Mouse (Mus musculus) midbrain, embryonic 10.5 days (tissue): ENCODE results near the gene Col11a2. TPM values are rescaled to one million over a fixed set of nuclear protein-coding genes. Genes with fewer than 3 reads are reported as not detected.

Experiments used
- DNase-seq: peaks from one replicate; pipeline ENCODE4 v3.0.0-alpha.2; 2017; ENCODE audit warnings: low spot score
- H3K27ac ChIP-seq: fragments of 300-500 bp; sonication (generic); replicated peaks from 2 replicates; pipeline ENCODE4 v1.5.1; 2016; ENCODE audit warnings: mild to moderate bottlenecking
- H3K27me3 ChIP-seq: fragments of 300-500 bp; sonication (generic); 2 replicates; pipeline ENCODE4 v1.6.1; 2016; ENCODE audit warnings: low read depth, mild to moderate bottlenecking; ENCODE audit not compliant: poor library complexity, severe bottlenecking
- H3K36me3 ChIP-seq: fragments of 300-500 bp; sonication (generic); 2 replicates; pipeline ENCODE4 v1.6.1; 2016; ENCODE audit warnings: mild to moderate bottlenecking, moderate library complexity
- H3K4me1 ChIP-seq: fragments of 300-500 bp; sonication (generic); 2 replicates; pipeline ENCODE4 v1.6.1; 2016
- H3K4me3 ChIP-seq: fragments of 300-500 bp; sonication (generic); 2 replicates; pipeline ENCODE4 v1.5.1; 2016; ENCODE audit warnings: mild to moderate bottlenecking, moderate library complexity
- H3K9me3 ChIP-seq: fragments of 300-500 bp; sonication (generic); replicated peaks from 2 replicates; pipeline ENCODE4 v1.6.1; 2016; ENCODE audit warnings: mild to moderate bottlenecking
- WGBS: fragments of 180-500 bp; shearing (Covaris S2); methylation state at CpG from one replicate; pipeline ENCODE4 v1.1.7; 2016; 5-methylcytosine and 5-hydroxymethylcytosine counted together
- polyA plus RNA-seq: library from polyadenylated mRNA; unstranded; fragments of >200 nt; fragmentation: Nextera tagmentation; extraction: Ambion mirVana; gene quantifications from 2 replicates; pipeline ENCODE4 v1.2.1, GENCODE M21; 2016

Gene Col11a2
- polyA plus RNA-seq, 1 experiment from 2014 or later = 1.1 TPM

DNA sequence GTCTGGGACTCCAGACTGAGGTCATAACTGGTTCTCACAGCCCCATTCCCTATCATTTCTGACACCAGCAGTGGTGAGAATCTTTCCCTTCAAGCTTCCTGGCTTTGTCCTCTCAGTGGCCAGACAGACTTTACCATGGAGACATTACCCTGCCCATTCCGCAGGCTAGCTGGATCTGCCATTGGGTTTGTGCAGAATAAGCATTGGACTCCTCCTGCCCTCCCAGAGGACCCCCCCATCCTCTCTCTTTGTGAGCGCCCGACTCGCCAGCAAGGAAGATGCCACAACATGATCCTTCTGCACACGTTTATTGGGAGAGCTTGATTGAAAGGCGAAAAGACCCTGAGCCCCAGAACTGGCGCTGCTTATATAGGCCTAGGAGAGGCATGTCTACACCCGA, 25.8 kb upstream of the Col11a2 start:
- Histone ChIP-seq H3K4me1 (no peaks in the 10 kb centered on the region), H3K27ac (no peak overlapping the region), H3K9me3 (peaks cover 25% of the 10 kb centered on the region), H3K4me3 (no peak overlapping the region), H3K36me3 (peaks cover 53% of the 10 kb centered on the region), H3K27me3 (no peaks in the 10 kb centered on the region)
- DNase-seq = no peak
- 97% methylated on average over 8 of the region's 8 CpGs for WGBS

DNA sequence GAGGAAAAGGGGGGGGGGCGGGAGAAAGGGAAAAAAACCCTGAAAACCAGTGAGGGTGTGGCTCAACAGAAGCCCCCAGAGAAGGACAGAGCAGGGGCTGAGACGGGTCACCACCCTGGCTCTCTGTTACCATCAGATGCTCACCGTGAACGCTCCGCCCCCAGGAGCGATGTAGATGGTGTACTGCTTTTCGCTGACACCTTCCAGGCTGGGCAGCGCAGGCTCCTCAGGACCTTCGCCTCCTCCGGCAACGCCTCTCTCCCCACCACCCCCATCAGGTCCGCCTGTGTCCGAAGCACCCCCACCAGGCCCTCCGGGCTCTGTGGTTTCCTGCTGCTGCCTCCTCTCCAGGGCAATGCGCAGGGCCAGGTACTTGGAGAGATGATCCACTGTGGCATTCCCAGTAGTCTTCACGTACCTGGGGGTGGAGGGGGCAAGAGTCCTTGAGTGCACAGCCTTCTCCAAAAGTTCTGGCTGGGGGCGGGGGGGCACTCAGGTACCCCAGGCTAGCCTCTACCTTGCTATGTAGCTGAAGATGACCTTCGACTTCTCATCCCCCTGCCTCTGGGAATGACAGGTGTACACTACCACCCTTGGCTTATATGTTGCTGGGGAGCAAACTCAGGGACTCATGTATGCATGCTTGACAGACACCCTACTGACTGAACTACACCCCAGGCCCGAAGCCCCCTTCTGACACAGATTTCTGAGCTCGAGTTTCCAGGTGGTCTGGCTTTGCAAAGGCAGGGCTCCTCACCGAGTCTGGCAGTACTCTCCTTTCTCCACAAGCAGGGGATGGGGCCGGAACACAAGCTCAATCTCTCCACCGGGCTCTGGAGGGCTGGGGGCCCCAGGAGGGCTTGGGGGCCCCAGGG, 17.5 kb upstream of the Col11a2 start:
- H3K4me1 ChIP-seq = peaks cover 38% of the 10 kb centered on the region
- peaks cover 68% of the 10 kb centered on the region for H3K36me3 ChIP-seq
- H3K4me3 ChIP-seq = peak overlapping the region; percentile 99
- WGBS = 94% methylated on average over 23 of the region's 23 CpGs
- no peaks in the 10 kb centered on the region for H3K27me3 ChIP-seq
- no peak for DNase-seq
- H3K9me3 ChIP-seq = peaks cover 48% of the 10 kb centered on the region
- H3K27ac ChIP-seq = peak overlapping the region; percentile 100

DNA sequence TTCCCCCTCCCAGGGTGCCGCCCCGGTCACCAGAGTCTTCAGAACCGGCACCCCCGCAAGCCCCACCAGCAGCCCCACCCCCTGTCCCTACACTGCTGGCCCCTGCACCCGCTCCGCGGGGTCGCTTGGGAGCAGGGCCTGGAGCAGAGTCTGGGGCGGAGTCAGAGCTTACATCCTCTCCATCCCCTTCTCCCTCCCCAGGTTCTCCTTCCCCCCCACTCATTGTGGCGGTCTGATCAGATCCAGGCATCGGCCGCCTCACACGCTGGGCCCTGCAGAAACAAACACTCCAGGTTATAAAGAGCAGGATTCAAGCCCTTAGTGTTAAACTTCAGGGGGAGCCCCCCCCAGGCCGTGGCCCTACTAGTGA, 16.8 kb upstream of the Col11a2 start:
- H3K27me3 ChIP-seq = no peaks in the 10 kb centered on the region
- no peak for DNase-seq
- 95% methylated on average over 14 of the region's 14 CpGs for WGBS
- peaks cover 45% of the 10 kb centered on the region for H3K9me3 ChIP-seq
- H3K36me3 ChIP-seq = peaks cover 63% of the 10 kb centered on the region
- peak overlapping the region; percentile 100 for H3K27ac ChIP-seq
- H3K4me3 ChIP-seq = peak overlapping the region; percentile 99
- peaks cover 45% of the 10 kb centered on the region for H3K4me1 ChIP-seq

- Histone ChIP-seq H3K36me3 (peaks cover 60% of the 10 kb centered on the region), H3K27me3 (no peaks in the 10 kb centered on the region), H3K9me3 (peaks cover 45% of the 10 kb centered on the region), H3K4me3 (peak overlapping the region; percentile 99), H3K27ac (peak overlapping the region; percentile 100), H3K4me1 (peaks cover 50% of the 10 kb centered on the region)
- 97% methylated on average over 20 of the region's 20 CpGs for WGBS
- no peak for DNase-seq
These were observed 16.2 kb upstream of the Col11a2 start for GRCm38 (mm10) chr17:34022987-34023386.

GRCm38 (mm10) chr17:34023678-34024077, 15.6 kb upstream of the Col11a2 start:
- DNase-seq = no peak
- peak overlapping the region; percentile 100 for H3K27ac ChIP-seq
- H3K4me3 ChIP-seq = peak overlapping the region; percentile 99
- no peaks in the 10 kb centered on the region for H3K27me3 ChIP-seq
- H3K9me3 ChIP-seq = peaks cover 45% of the 10 kb centered on the region
- H3K36me3 ChIP-seq = peaks cover 62% of the 10 kb centered on the region
- whole genome bisulfite sequencing = 68% methylated on average over 9 of the region's 9 CpGs
- H3K4me1 ChIP-seq = peaks cover 57% of the 10 kb centered on the region

- peaks cover 64% of the 10 kb centered on the region for H3K4me1 ChIP-seq
These were observed 14.9 kb upstream of the Col11a2 start, which contains the start of gene Ring1 for GRCm38 (mm10) chr17:34024317-34024821. Ring1 (minus strand) TSS chr17:34024680.

GRCm38 (mm10) chr17:34024861-34025755, 14.1 kb upstream of the Col11a2 start:
- Histone ChIP-seq H3K4me1 (peaks cover 71% of the 10 kb centered on the region), H3K4me3 (peak overlapping the region; percentile 99), H3K27ac (peak overlapping the region; percentile 100), H3K9me3 (peaks cover 33% of the 10 kb centered on the region), H3K36me3 (peaks cover 63% of the 10 kb centered on the region), H3K27me3 (no peaks in the 10 kb centered on the region)
- DNase-seq = peak; percentile 94
- under 1% methylated on average over 57 of the region's 57 CpGs for WGBS

More at GRCm38 (mm10) chr17:34024317-34024821, 14.9 kb upstream of the Col11a2 start, which contains the start of gene Ring1:
- H3K36me3 ChIP-seq = peaks cover 63% of the 10 kb centered on the region
- H3K4me3 ChIP-seq = peak within 1 kb of the TSS; percentile 99
- DNase-seq = peak; percentile 96
- H3K27me3 ChIP-seq = no peaks in the 10 kb centered on the region
- H3K27ac ChIP-seq = peak within 1 kb of the TSS; percentile 100
- WGBS = under 1% methylated on average over 50 of the region's 58 CpGs
- H3K9me3 ChIP-seq = peaks cover 40% of the 10 kb centered on the region

- peak; percentile 99 for DNase-seq
- Histone ChIP-seq H3K4me1 (peaks cover 77% of the 10 kb centered on the region), H3K36me3 (peaks cover 63% of the 10 kb centered on the region), H3K27ac (peak overlapping the region; percentile 100), H3K27me3 (no peaks in the 10 kb centered on the region), H3K4me3 (peak overlapping the region; percentile 99), H3K9me3 (peaks cover 26% of the 10 kb centered on the region)
- 2% methylated on average over 7 of the region's 7 CpGs for WGBS
These were observed 13.5 kb upstream of the Col11a2 start for GRCm38 (mm10) chr17:34025756-34026151.

DNA sequence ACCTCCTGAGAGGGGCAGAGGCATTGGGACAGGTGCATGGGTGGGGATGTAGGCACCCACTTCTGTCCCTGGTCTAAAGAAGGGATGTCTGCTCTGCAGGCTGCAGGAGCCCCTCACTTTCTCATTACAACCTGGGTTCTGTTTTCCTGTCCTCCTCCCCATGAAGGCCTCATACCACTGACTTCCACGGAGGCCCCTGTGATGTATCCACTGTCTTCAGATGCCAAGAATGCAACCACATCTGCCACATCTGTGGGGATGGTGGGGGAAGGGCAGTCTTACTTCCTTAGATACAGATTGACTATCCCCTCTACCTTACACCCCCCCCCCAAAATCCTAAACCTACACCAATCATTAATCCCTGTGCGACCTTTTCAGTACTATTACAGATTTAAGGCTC, 13.0 kb upstream of the Col11a2 start:
- DNase-seq = no peak
- H3K36me3 ChIP-seq = peaks cover 59% of the 10 kb centered on the region

DNA sequence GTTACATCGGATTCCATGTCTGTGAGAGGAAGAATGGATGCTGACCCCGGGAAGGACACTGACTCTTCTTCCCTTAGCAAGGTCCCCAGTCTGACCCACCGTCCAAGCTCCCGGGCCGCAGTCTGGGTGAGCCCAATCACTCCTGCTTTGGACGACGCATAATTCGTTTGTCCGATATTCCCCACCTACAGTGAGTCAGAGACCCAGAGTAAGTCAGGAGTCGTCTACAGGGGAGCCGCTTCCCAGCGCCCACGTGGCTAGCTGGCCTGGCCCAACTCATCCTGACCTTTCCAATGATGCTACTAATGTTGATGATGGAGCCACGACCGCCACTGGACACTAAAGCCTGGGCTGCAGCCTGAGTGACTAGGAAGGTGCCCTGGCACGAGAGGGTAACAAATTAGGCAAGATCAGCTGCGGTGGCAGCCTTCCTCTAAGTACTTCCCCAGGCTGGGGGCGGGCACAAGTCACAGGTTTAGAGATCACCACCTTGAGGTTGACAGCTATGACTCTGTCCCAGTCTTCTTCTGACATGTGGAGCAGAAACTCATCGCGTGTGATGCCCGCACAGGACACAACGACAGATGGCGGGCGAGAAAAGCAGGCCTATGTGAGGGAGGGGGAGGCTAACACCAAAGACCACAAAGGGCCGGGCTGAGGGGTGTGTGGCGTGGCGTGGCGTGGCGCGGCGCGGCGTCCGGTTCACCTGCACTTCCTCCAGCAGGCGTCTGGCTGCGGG, 12.2 kb upstream of the Col11a2 start:
- H3K36me3 ChIP-seq = peaks cover 50% of the 10 kb centered on the region
- H3K27ac ChIP-seq = peak overlapping the region; percentile 100
- peak overlapping the region; percentile 99 for H3K4me3 ChIP-seq
- WGBS = 2% methylated on average over 36 of the region's 36 CpGs
- H3K4me1 ChIP-seq = peaks cover 78% of the 10 kb centered on the region
- H3K9me3 ChIP-seq = peaks cover 14% of the 10 kb centered on the region
- no peaks in the 10 kb centered on the region for H3K27me3 ChIP-seq
- peak; percentile 52 for DNase-seq

More for the DNA sequence above, 13.0 kb upstream of the Col11a2 start:
- H3K27me3 ChIP-seq = no peaks in the 10 kb centered on the region
- H3K4me1 ChIP-seq = peaks cover 80% of the 10 kb centered on the region
- H3K27ac ChIP-seq = peak overlapping the region; percentile 100
- H3K9me3 ChIP-seq = peaks cover 22% of the 10 kb centered on the region
- 14% methylated on average over 2 of the region's 2 CpGs for WGBS
- H3K4me3 ChIP-seq = peak overlapping the region; percentile 99

GRCm38 (mm10) chr17:34027656-34028223, 11.5 kb upstream of the Col11a2 start, which contains the start of gene H2-Ke6:
H2-Ke6 (minus strand) TSS chr17:34028060.
- no peaks in the 10 kb centered on the region for H3K27me3 ChIP-seq
- H3K36me3 ChIP-seq = peaks cover 44% of the 10 kb centered on the region
- peak within 1 kb of the TSS; percentile 100 for H3K27ac ChIP-seq
- WGBS = under 1% methylated on average over 49 of the region's 49 CpGs
- peaks cover 7% of the 10 kb centered on the region for H3K9me3 ChIP-seq
- peak within 1 kb of the TSS; percentile 99 for H3K4me3 ChIP-seq
- DNase-seq = peak; percentile 98
- H3K4me1 ChIP-seq = peaks cover 78% of the 10 kb centered on the region
